Mouse (Mus musculus): ENCODE measurements around the gene Spaca7. TPM values are rescaled to one million over a fixed set of nuclear protein-coding genes. Genes with fewer than 3 reads are reported as not detected.
A peak's percentile ranks its signal among the peaks of the same experiment; 100 is the strongest.
"Not testable (repeated sequence)": the region's sequence is repeated elsewhere in the genome, so short reads cannot be mapped to it uniquely, and the experiment has no call there.

Spaca7 gene
- total RNA-seq, 2 experiments from 2014 or later: not detected

DNA sequence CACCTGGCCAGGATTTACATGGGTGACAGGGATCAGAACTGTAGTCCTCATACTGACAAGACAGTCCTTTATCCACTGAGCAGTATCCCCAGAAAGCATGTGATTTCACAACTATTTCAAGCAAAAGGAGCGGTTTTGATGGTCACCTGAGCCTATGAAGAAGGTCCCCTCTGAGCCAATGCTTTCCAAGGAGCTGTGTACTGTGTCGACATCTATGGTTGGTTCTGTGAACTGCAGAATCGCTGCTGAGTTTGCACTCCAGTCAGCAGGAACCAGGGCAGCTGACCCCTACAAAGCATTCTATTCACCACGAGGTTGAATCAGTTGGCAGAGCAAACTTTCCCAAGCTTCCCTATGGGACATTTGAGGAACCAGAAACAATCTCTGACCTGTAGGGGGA lies 8.5 kb upstream of the Spaca7 start:
- peak; percentile 54 for TF ChIP-seq CTCF (IDR thresholded peaks at IDR 0.05)
- H3K4me3 ChIP-seq: no peak overlapping the region
- intact Hi-C loops (cut with DNase I): loop anchor here (5.0 kb wide), 1 partner anchor 567 kb away; no protein-coding TSS in a partner anchor
- no peak overlapping the region for H3K27ac ChIP-seq
- DNase-seq: no peak

- Histone ChIP-seq H3K4me3 (no peak overlapping the region), H3K27ac (no peak overlapping the region)
- TF ChIP-seq CTCF (IDR thresholded peaks at IDR 0.05): no peak
- DNase-seq: no peak
- intact Hi-C loops (cut with DNase I): no loop called here
Measured at GRCm38 (mm10) chr8:12565488-12565887, 7.3 kb upstream of the Spaca7 start.

DNA sequence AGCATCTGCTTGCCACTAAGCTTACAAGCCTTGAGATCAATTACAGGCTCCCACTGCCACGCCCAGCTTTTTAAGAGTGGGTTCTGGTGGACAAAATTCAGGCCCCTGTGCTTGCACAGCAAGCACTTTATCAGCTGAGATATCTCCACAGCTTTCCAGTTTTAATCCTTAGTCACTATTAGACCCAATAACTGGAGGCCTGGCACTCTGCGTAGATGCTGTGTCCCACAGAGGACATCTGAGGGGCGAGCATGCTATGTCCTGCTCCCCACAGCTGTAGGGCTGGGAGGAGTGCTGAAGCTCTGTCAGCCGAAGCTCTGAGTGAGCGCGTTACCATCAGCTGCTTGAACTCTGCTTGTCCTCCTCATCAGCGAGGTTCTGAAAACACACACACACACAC lies 6.3 kb upstream of the Spaca7 start:
- Histone ChIP-seq H3K4me3 (no peak overlapping the region), H3K27ac (no peak overlapping the region)
- no peak for DNase-seq
- intact Hi-C loops (cut with DNase I): no loop called here
- TF ChIP-seq CTCF (IDR thresholded peaks at IDR 0.05): no peak

GRCm38 (mm10) chr8:12576003-12576402 lies 3.2 kb downstream of the Spaca7 start:
- DNase-seq: no peak
- intact Hi-C loops (cut with DNase I): no loop called here
- H3K4me3 ChIP-seq: no peak overlapping the region
- TF ChIP-seq CTCF (IDR thresholded peaks at IDR 0.05): no peak
- no peak overlapping the region for H3K27ac ChIP-seq

- no peak for TF ChIP-seq CTCF (IDR thresholded peaks at IDR 0.05)
- intact Hi-C loops (cut with DNase I): no loop called here
- H3K4me3 ChIP-seq: no peak overlapping the region
Measured at GRCm38 (mm10) chr8:12576739-12577138, 3.9 kb downstream of the Spaca7 start.

GRCm38 (mm10) chr8:12579339-12579999 lies 6.6 kb downstream of the Spaca7 start:
- DNase-seq; H3K27ac ChIP-seq; H3K4me3 ChIP-seq; intact Hi-C loops (cut with DNase I): not testable (repeated sequence)

More at GRCm38 (mm10) chr8:12576739-12577138, 3.9 kb downstream of the Spaca7 start:
- no peak overlapping the region for H3K27ac ChIP-seq
- DNase-seq: no peak

GRCm38 (mm10) chr8:12583785-12584184 lies 11.0 kb downstream of the Spaca7 start:
- DNase-seq: no peak
- intact Hi-C loops (cut with DNase I): no loop called here
- Histone ChIP-seq H3K4me3 (no peak overlapping the region), H3K27ac (no peak overlapping the region)
- no peak for TF ChIP-seq CTCF (IDR thresholded peaks at IDR 0.05)

DNA sequence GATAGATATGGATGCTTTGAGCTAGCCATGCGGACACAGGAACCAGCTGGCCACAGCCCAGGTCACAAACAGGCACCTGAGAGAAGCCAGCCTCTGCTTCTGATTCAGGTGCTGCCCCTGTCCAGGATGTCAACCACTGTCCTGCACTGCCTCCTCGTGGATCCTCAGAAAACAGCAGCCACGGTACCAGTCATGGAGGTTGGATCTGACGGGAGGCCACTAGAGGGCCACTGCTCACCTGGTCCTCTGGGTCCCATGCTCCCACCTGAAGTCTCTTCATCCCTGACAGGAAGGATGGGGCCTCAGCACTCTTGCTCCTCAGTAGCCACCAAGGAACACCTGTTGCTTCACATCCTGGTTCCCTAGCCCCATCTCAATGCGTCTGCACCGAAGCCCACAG lies 34.4 kb downstream of the Spaca7 start:
- Histone ChIP-seq H3K27ac (no peak overlapping the region), H3K4me3 (no peak overlapping the region)
- intact Hi-C loops (cut with DNase I): loop anchor here (2.0 to 5.0 kb wide), 2 partner anchors 70 to 650 kb away; no protein-coding TSS in a partner anchor
- peak; percentile 85 for TF ChIP-seq CTCF (IDR thresholded peaks at IDR 0.05)
- DNase-seq: peak; percentile 73

DNA sequence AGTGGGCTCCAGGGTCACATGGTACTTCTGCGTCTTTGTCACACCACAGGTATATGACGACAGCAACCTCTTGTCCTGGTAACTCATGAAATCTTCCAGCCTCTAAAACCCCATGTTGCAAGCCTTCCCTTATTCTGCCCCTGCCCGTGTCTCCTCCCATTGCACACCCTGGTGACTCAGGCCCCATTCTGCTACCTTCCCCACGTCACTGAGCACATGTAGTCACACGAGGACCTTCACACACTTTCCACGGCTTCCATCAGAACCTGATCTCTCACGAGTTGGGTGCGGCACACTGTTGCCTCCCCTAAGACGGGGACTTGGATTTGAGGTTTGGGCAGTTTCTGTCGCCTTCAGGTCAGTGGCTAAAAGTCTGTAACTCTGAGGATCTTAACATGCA lies 36.0 kb downstream of the Spaca7 start:
- no peak for DNase-seq
- no peak for TF ChIP-seq CTCF (IDR thresholded peaks at IDR 0.05)
- Histone ChIP-seq H3K4me3 (no peak overlapping the region), H3K27ac (no peak overlapping the region)
- intact Hi-C loops (cut with DNase I): loop anchor here (5.0 kb wide), 1 partner anchor 68 kb away; no protein-coding TSS in a partner anchor

DNA sequence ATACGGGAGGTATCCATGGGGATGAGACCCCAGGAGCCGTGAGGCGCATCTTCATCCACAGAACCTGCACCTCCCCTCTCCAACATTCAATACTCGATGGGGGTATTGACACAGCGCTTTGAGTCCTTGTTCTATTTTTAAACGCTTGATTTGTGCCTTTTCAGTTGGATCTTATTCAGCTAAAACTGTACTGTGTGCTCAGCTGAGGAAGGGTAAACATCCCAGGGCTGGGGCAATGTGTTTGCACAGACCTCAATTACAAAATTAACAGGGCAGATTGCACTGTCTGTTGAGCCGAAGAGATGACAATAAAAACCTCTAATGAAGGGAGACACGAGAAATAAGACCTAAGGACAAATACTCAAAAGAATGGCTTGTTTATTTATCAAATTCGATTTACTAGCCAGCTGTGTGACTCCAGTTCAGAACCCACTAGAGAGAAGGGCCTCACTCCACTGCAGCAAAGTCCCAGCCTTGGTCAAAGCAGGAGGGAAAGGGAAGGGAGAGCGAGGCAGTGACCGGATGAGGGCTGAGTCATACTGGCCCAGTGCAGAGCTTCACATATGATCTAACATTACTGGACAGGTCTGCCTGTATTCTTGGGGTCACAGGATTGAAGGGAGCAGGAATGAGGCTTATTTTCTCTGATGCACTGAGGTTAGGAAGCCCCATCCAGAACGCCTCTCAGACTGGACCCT lies 37.1 kb downstream of the Spaca7 start:
- H3K4me3 ChIP-seq: no peak overlapping the region
- H3K27ac ChIP-seq: no peak overlapping the region
- DNase-seq: no peak
- no peak for TF ChIP-seq CTCF (IDR thresholded peaks at IDR 0.05)
- intact Hi-C loops (cut with DNase I): loop anchor here (5.0 kb wide), 1 partner anchor 67 kb away; no protein-coding TSS in a partner anchor

GRCm38 (mm10) chr8:12613201-12613600 lies 40.4 kb downstream of the Spaca7 start:
- no peak for DNase-seq
- H3K4me3 ChIP-seq: no peak overlapping the region
- intact Hi-C loops (cut with DNase I): no loop called here
- H3K27ac ChIP-seq: no peak overlapping the region
- no peak for TF ChIP-seq CTCF (IDR thresholded peaks at IDR 0.05)

- H3K27ac ChIP-seq; DNase-seq; intact Hi-C loops (cut with DNase I): not testable (repeated sequence)
Measured at GRCm38 (mm10) chr8:12617369-12617768, 44.5 kb downstream of the Spaca7 start.

DNA sequence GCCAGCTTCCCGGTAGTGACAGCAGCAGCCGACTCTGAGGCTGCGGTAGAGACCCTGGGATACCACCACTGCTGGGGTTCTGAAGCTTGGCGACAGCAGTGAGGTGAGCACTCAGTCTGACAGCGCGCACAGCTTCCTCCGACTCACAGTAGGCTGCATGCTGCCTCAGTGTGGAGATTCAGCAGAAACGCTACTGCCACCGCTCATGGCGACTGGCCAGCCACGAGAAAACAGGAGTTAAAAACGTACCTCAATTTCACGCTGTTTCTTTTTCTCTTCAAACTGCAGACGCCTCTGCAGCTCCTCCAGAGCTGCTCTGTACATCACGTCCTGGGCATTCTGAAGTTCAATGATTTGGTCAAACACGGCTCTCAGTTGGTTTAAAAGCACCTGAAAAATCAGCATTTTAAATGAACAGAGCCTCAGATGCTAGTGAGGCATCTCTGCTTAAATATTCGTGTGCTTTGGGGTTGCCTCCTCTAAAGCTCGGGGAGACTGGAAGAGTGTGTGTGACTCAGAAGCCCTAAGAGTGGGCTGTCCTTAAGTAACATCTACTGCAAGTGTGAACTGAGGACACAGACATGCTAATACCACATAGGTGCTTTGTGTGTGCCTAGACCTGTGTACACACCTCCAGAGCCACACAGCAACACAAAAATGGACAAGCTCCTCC lies 48.9 kb downstream of the Spaca7 start:
- DNase-seq: no peak
- intact Hi-C loops (cut with DNase I): no loop called here
- no peak overlapping the region for H3K27ac ChIP-seq
- H3K4me3 ChIP-seq: no peak overlapping the region
- no peak for TF ChIP-seq CTCF (IDR thresholded peaks at IDR 0.05)

More at GRCm38 (mm10) chr8:12617369-12617768, 44.5 kb downstream of the Spaca7 start:
- H3K4me3 ChIP-seq: not testable (repeated sequence)

Data from gastrocnemius, adult 2 months (tissue).